21 mouse cellular contexts compared by ENCODE assay signal in the genomic region with DNA sequence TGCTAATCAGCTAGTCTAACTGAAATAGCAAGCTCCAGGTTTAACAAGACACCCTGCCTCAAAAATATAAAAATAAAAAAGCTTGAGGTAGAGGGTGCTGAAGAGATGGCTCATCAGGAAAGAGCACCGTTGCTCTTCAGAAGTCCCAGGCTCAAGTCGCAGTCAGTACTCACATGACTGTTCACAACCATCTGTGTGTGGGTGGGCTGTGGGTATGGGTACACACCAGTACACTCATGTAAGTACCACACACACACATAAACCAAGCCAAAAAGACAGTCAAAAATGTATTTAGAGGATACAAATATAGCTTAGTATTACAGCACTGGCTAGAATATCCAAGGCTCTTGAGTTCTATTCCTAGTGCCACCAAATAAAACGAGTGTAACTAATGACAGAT. TPM values are rescaled to one million over a fixed set of nuclear protein-coding genes. Genes with fewer than 3 reads are reported as not detected.
DNase-seq lines count a peak whose midpoint lies in the region; ATAC-seq and TF ChIP-seq lines count a peak whose summit lies in the region.
"Had no signal": no experiment of that assay in that cellular context is flagged by ENCODE, and none has a peak within 500 bp of the region (broad histone marks: within the 10 kb centered on the region; RNA-seq: fewer than 3 reads in every experiment).

No protein-coding gene starts in this region.

- ATAC-seq in liver, embryonic 12.5 days, result no peak
- ATAC-seq in liver, embryonic 11.5 days (replicated peaks; ENCODE audit: low FRiP score), result no peak
- ATAC-seq in granulocyte monocyte progenitor cell, adult 5-6 weeks (replicated peaks; ENCODE audit: poor library complexity, severe bottlenecking), result no peak
- ATAC-seq: forebrain, embryonic 15.5 days; hindbrain, postnatal 0 days; intestine, postnatal 0 days; midbrain, embryonic 13.5 days had no signal

- H3K4me3 ChIP-seq in liver, embryonic 12.5 days, result no peak overlapping the region
- H3K4me3 ChIP-seq in liver, embryonic 11.5 days (ENCODE audit: low read depth, low read length), result no peak overlapping the region
- no peak overlapping the region for H3K4me3 ChIP-seq in cerebellum, adult 2 months (replicated peaks; ENCODE audit: insufficient read depth, low read depth, low read length)
- H3K4me3 ChIP-seq: embryonic facial prominence, embryonic 12.5 days; forebrain, embryonic 15.5 days; kidney, embryonic 15.5 days; limb, embryonic 12.5 days; liver, embryonic 15.5 days; midbrain, embryonic 13.5 days; neural tube, embryonic 12.5 days had no signal

- DNase-seq in liver, embryonic 11.5 days (ENCODE audit: low spot score), result no peak
- DNase-seq in frontal cortex, postnatal 14 days (ENCODE audit: low spot score in 2 of 2), result peak; percentile 20 to 32
- peak; percentile 39 to 60 for DNase-seq in left cerebral cortex, adult 9 months (ENCODE audit: low spot score in 2 of 2)
- DNase-seq in right cerebral cortex, postnatal 25 days, result peak; percentile 35
- DNase-seq in cerebellum, postnatal 4 days (ENCODE audit: low spot score in 2 of 2), result no peak
- DNase-seq in cerebellum, adult 2 months, result no peak
- DNase-seq: adrenal gland, adult 2 months; gastrocnemius, postnatal 14 days; lung, postnatal 10 days; thymus, postnatal 36 days had no signal

- no peak for TF ChIP-seq CTCF in cerebellum, adult 2 months (IDR thresholded peaks at IDR 0.05; ENCODE audit: borderline replicate concordance, insufficient read depth, low read depth, low read length)

- H3K36me3 ChIP-seq in liver, embryonic 12.5 days, result no peaks in the 10 kb centered on the region
- no peaks in the 10 kb centered on the region for H3K36me3 ChIP-seq in liver, embryonic 11.5 days (ENCODE audit: control insufficient read depth, insufficient read depth, low read length)
- H3K36me3 ChIP-seq: embryonic facial prominence, embryonic 12.5 days; forebrain, embryonic 15.5 days; kidney, embryonic 15.5 days; limb, embryonic 12.5 days; liver, embryonic 15.5 days; midbrain, embryonic 13.5 days; neural tube, embryonic 12.5 days had no signal

- no peak overlapping the region for H3K9ac ChIP-seq in liver, embryonic 12.5 days
- H3K9ac ChIP-seq in liver, embryonic 11.5 days (ENCODE audit: low read depth, low read length), result no peak overlapping the region; the same call in 1 of the 2 replicates
- H3K9ac ChIP-seq: embryonic facial prominence, embryonic 12.5 days; forebrain, embryonic 15.5 days; kidney, embryonic 15.5 days; limb, embryonic 12.5 days; liver, embryonic 15.5 days; midbrain, embryonic 13.5 days; neural tube, embryonic 12.5 days had no signal

- peak overlapping the region; percentile 53 for H3K27ac ChIP-seq in liver, embryonic 12.5 days
- no peak overlapping the region; the same call in 1 of the 2 replicates for H3K27ac ChIP-seq in liver, embryonic 11.5 days (ENCODE audit: low read depth, low read length)
- no peak overlapping the region for H3K27ac ChIP-seq in cerebellum, adult 2 months (ENCODE audit: insufficient read depth, low read length)
- H3K27ac ChIP-seq: embryonic facial prominence, embryonic 12.5 days; forebrain, embryonic 15.5 days; hindbrain, postnatal 0 days; kidney, embryonic 15.5 days; limb, embryonic 12.5 days; midbrain, embryonic 13.5 days; neural tube, embryonic 12.5 days had no signal

- no peaks in the 10 kb centered on the region for H3K27me3 ChIP-seq in liver, embryonic 12.5 days (replicated peaks)
- no peaks in the 10 kb centered on the region for H3K27me3 ChIP-seq in liver, embryonic 11.5 days (replicated peaks; ENCODE audit: control insufficient read depth, insufficient read depth, low read length)
- no peaks in the 10 kb centered on the region for H3K27me3 ChIP-seq in cerebellum, adult 2 months (ENCODE audit: control insufficient read depth, insufficient read depth, low read length)
- H3K27me3 ChIP-seq: embryonic facial prominence, embryonic 12.5 days; forebrain, embryonic 15.5 days; kidney, embryonic 15.5 days; limb, embryonic 12.5 days; liver, embryonic 15.5 days; midbrain, embryonic 13.5 days; neural tube, embryonic 12.5 days had no signal

- H3K4me2 ChIP-seq in liver, embryonic 12.5 days, result no peak overlapping the region
- no peak overlapping the region for H3K4me2 ChIP-seq in liver, embryonic 11.5 days
- H3K4me2 ChIP-seq: embryonic facial prominence, embryonic 12.5 days; forebrain, embryonic 15.5 days; kidney, embryonic 15.5 days; limb, embryonic 12.5 days; liver, embryonic 15.5 days; midbrain, embryonic 13.5 days; neural tube, embryonic 12.5 days had no signal

- 85% methylated on average over 3 of the region's 3 CpGs for WGBS in liver, embryonic 12.5 days (ENCODE audit: insufficient replicate concordance)
- WGBS in liver, embryonic 11.5 days, result 84% methylated on average over 3 of the region's 3 CpGs
- WGBS in cerebellum, adult 2 months, result 81% methylated on average over 3 of the region's 3 CpGs

- peaks cover 86% of the 10 kb centered on the region for H3K4me1 ChIP-seq in liver, embryonic 12.5 days
- peaks cover 26% of the 10 kb centered on the region for H3K4me1 ChIP-seq in liver, embryonic 11.5 days (replicated peaks; ENCODE audit: control insufficient read depth, insufficient read depth, low read length)
- peaks cover 6% of the 10 kb centered on the region for H3K4me1 ChIP-seq in cerebellum, adult 2 months (ENCODE audit: control insufficient read depth, insufficient read depth, low read length)

- no peak for TF ChIP-seq POLR2A in cerebellum, adult 2 months (IDR thresholded peaks at IDR 0.05; ENCODE audit: borderline replicate concordance, insufficient read depth, low read length)

- H3K9me3 ChIP-seq in liver, embryonic 12.5 days (replicated peaks), result no peaks in the 10 kb centered on the region
- H3K9me3 ChIP-seq in liver, embryonic 11.5 days (ENCODE audit: control insufficient read depth, low read length), result no peaks in the 10 kb centered on the region
- H3K9me3 ChIP-seq: embryonic facial prominence, embryonic 12.5 days; forebrain, embryonic 15.5 days; kidney, embryonic 15.5 days; limb, embryonic 12.5 days; liver, embryonic 15.5 days; midbrain, embryonic 13.5 days; neural tube, embryonic 12.5 days had no signal

RNA-seq across cellular contexts. Expression of gene Mrps36, which starts 1.6 kb away (rescaled TPM):
- 174 and 179 TPM in 2 replicates for polyA plus RNA-seq in liver, embryonic 12.5 days (2016; fragmentation: Nextera tagmentation; extraction: Ambion mirVana)
- polyA plus RNA-seq in liver, embryonic 11.5 days (2014; fragmentation: Nextera tagmentation; extraction: Ambion mirVana), result 238 and 241 TPM in 2 replicates
- 73.2 and 108 TPM in 2 replicates for total RNA-seq in granulocyte monocyte progenitor cell, adult 5-6 weeks (2014; fragmentation: Nextera tagmentation)
- 71.7 and 102 TPM in 2 replicates for total RNA-seq in granulocyte monocyte progenitor cell, adult 5-6 weeks (2017)
- 115 and 119 TPM in 2 replicates for polyA plus RNA-seq in cerebellum, adult 2 months (2012; rRNA removed)

RNA-seq across cellular contexts. Expression of gene Cdk7, which starts 15.4 kb away (rescaled TPM):
- 60.1 TPM in 2 replicates for polyA plus RNA-seq in liver, embryonic 12.5 days (2016; fragmentation: Nextera tagmentation; extraction: Ambion mirVana)
- polyA plus RNA-seq in liver, embryonic 11.5 days (2014; fragmentation: Nextera tagmentation; extraction: Ambion mirVana), result 92.0 and 97.2 TPM in 2 replicates
- 37.8 and 52.0 TPM in 2 replicates for total RNA-seq in granulocyte monocyte progenitor cell, adult 5-6 weeks (2014; fragmentation: Nextera tagmentation)
- total RNA-seq in granulocyte monocyte progenitor cell, adult 5-6 weeks (2017), result 43.3 and 54.5 TPM in 2 replicates
- 18.5 and 20.9 TPM in 2 replicates for polyA plus RNA-seq in cerebellum, adult 2 months (2012; rRNA removed)

RNA-seq across cellular contexts. Expression of gene Cenph, which starts 29.6 kb away (rescaled TPM):
- 45.3 and 47.4 TPM in 2 replicates for polyA plus RNA-seq in liver, embryonic 12.5 days (2016; fragmentation: Nextera tagmentation; extraction: Ambion mirVana)
- polyA plus RNA-seq in liver, embryonic 11.5 days (2014; fragmentation: Nextera tagmentation; extraction: Ambion mirVana), result 73.0 and 77.5 TPM in 2 replicates
- 37.1 and 51.9 TPM in 2 replicates for total RNA-seq in granulocyte monocyte progenitor cell, adult 5-6 weeks (2014; fragmentation: Nextera tagmentation)
- total RNA-seq in granulocyte monocyte progenitor cell, adult 5-6 weeks (2017), result 56.6 and 69.5 TPM in 2 replicates
- polyA plus RNA-seq in cerebellum, adult 2 months (2012; rRNA removed), result 0.41 and 0.63 TPM in 2 replicates

RNA-seq across cellular contexts. Expression of gene Ccnb1, which starts 40.3 kb away (rescaled TPM):
- polyA plus RNA-seq in liver, embryonic 12.5 days (2016; fragmentation: Nextera tagmentation; extraction: Ambion mirVana), result 284 and 289 TPM in 2 replicates
- polyA plus RNA-seq in liver, embryonic 11.5 days (2014; fragmentation: Nextera tagmentation; extraction: Ambion mirVana), result 343 and 384 TPM in 2 replicates
- 26.8 and 43.5 TPM in 2 replicates for total RNA-seq in granulocyte monocyte progenitor cell, adult 5-6 weeks (2014; fragmentation: Nextera tagmentation)
- total RNA-seq in granulocyte monocyte progenitor cell, adult 5-6 weeks (2017), result 231 and 274 TPM in 2 replicates
- polyA plus RNA-seq in cerebellum, adult 2 months (2012; rRNA removed), result 0.18 and 0.33 TPM in 2 replicates

Comparison
In these comparisons a context has a peak if more than half of its experiments do, and no peak if none do; other contexts are left out.
1. DNase-seq: peak in frontal cortex, postnatal 14 days (2 of 2), left cerebral cortex, adult 9 months (2 of 2) and right cerebral cortex, postnatal 25 days (single experiment); none in liver, embryonic 11.5 days (single experiment), cerebellum, postnatal 4 days (0 of 2) and cerebellum, adult 2 months (0 of 2).
2. RNA of gene Cenph, which starts 29.6 kb away (polyA plus RNA-seq): 73.0 to 77.5 TPM in liver, embryonic 11.5 days and 45.3 to 47.4 TPM in liver, embryonic 12.5 days; 0.41 to 0.63 TPM in cerebellum, adult 2 months; every median in the first group is over 10 times any median in the second.